Mouse (Mus musculus): Measurements from ENCODE around the gene Secisbp2l. TPM values are rescaled to one million over a fixed set of nuclear protein-coding genes. Genes with fewer than 3 reads are reported as not detected.

Gene Secisbp2l
- polyA plus RNA-seq, 1 experiment from 2014 or later: 18.5 TPM

DNA sequence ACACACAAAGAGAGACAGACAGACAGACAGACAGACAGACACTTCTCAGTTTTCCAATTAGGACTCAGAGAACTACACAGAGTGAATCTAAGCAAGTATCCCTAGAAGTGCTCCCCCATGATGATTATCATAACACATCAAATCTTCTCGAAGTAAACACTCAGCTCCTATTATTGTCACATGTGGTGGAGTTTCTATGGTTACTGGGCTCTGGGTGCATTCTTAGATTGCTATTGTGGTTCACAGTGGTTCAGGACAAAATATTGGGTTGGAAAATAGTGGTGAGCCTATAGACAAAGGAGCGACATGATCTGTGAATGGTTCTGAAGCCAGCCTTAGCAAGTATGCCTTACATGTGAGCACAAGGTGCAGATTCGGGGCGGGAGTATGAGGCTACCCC, 19.3 kb upstream of the Secisbp2l start:
- no peaks in the 10 kb centered on the region for H3K4me1 ChIP-seq (replicated peaks; ENCODE audit: control insufficient read depth, insufficient read depth, low read length)
- H3K36me3 ChIP-seq (ENCODE audit: control insufficient read depth, insufficient read depth, low read length): no peaks in the 10 kb centered on the region
- 84% methylated on average over 4 of the region's 4 CpGs for WGBS

DNA sequence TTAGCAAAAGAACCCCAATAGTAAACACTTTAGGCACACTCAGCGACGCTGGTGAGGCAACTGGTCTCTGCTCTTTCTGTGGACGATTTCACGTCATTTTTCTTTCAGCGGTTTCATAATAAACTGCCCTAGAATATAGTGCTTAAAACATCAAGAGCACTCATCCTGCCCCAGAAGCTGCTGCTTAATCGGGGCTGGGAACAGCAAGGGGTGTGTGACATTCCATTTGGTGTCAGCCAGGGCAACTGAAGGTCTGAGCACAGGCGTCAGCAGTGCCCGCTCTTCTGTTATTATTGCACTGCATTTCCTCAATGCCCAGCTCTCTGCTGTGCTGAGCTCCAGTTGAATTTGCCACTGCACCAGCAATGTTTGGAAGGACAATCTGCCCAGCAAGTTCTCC, 18.4 kb upstream of the Secisbp2l start:
- Histone ChIP-seq H3K9me3 (ENCODE audit: control insufficient read depth, low read length) (0 out of 2 replicates have a peak, but pooled peaks cover 1% of the 10 kb centered on the region), H3K4me3 (ENCODE audit: low read depth, low read length) (no peak overlapping the region), H3K9ac (ENCODE audit: low read length) (no peak overlapping the region), H3K4me1 (replicated peaks; ENCODE audit: control insufficient read depth, insufficient read depth, low read length) (no peaks in the 10 kb centered on the region), H3K4me2 (ENCODE audit: low read length) (no peak overlapping the region), H3K36me3 (ENCODE audit: control insufficient read depth, insufficient read depth, low read length) (no peaks in the 10 kb centered on the region), H3K27me3 (replicated peaks; ENCODE audit: control insufficient read depth, insufficient read depth, low read length) (no peaks in the 10 kb centered on the region), H3K27ac (ENCODE audit: low read depth) (no peak overlapping the region)
- 46% methylated on average over 8 of the region's 8 CpGs for WGBS
- ATAC-seq (replicated peaks; ENCODE audit: low FRiP score, low TSS enrichment, low read depth): no peak
- DNase-seq (ENCODE audit: low spot score): no peak

More for the DNA sequence above, 19.3 kb upstream of the Secisbp2l start:
- no peak overlapping the region for H3K4me3 ChIP-seq (ENCODE audit: low read depth, low read length)
- no peak for DNase-seq (ENCODE audit: low spot score)
- H3K27ac ChIP-seq (ENCODE audit: low read depth): no peak overlapping the region
- H3K9ac ChIP-seq (ENCODE audit: low read length): no peak overlapping the region
- no peak for ATAC-seq (replicated peaks; ENCODE audit: low FRiP score, low TSS enrichment, low read depth)
- H3K9me3 ChIP-seq (ENCODE audit: control insufficient read depth, low read length): 0 out of 2 replicates have a peak, but pooled peaks cover 8% of the 10 kb centered on the region
- H3K4me2 ChIP-seq (ENCODE audit: low read length): no peak overlapping the region
- H3K27me3 ChIP-seq (replicated peaks; ENCODE audit: control insufficient read depth, insufficient read depth, low read length): no peaks in the 10 kb centered on the region

DNA sequence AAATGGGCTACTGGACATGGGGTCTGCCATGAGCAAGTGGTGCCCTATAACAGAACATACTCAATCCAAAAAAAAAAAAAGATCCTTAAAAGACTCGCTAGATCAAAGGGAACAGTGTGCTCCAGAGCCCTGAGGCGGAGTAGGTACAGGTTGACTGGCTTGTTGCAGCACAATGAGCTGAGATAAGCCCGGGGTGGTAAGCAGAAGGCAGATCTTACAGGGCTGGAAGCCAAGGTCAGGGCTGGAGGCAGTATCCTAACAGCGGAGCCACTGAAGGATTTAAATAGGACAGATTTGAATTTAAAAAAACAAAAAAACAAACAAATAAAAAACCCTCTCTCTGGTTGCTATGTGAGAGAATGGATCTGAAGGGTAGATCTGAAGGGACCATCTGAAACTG, 17.8 kb upstream of the Secisbp2l start:
- Histone ChIP-seq H3K9ac (ENCODE audit: low read length) (no peak overlapping the region), H3K27ac (ENCODE audit: low read depth) (no peak overlapping the region), H3K9me3 (ENCODE audit: control insufficient read depth, low read length) (no peaks in the 10 kb centered on the region), H3K36me3 (ENCODE audit: control insufficient read depth, insufficient read depth, low read length) (no peaks in the 10 kb centered on the region), H3K27me3 (replicated peaks; ENCODE audit: control insufficient read depth, insufficient read depth, low read length) (no peaks in the 10 kb centered on the region), H3K4me1 (replicated peaks; ENCODE audit: control insufficient read depth, insufficient read depth, low read length) (no peaks in the 10 kb centered on the region), H3K4me3 (ENCODE audit: low read depth, low read length) (no peak overlapping the region), H3K4me2 (ENCODE audit: low read length) (no peak overlapping the region)
- 81% methylated on average over 4 of the region's 4 CpGs for WGBS
- DNase-seq (ENCODE audit: low spot score) (no peak), ATAC-seq (replicated peaks; ENCODE audit: low FRiP score, low TSS enrichment, low read depth) (no peak)

DNA sequence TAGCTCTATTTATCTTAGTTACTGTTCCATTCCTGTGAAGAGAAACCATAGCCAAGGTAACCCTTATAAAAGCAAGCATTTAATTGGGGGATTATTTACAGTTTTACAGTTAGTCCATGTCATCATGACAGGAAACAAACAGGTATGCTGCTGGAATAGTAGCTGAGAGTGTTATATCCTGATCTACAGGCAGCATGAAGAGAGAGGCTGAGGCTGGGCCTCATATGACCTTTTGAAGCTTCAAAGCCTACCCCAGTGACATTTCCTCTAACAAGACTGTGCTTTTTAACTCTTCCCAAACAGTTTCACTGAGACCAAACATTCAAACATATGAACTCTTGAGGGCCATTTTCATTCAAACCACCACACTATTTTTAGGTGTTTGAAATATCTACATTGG, 15.2 kb upstream of the Secisbp2l start:
- Histone ChIP-seq H3K27ac (ENCODE audit: low read depth) (no peak overlapping the region), H3K4me1 (replicated peaks; ENCODE audit: control insufficient read depth, insufficient read depth, low read length) (no peaks in the 10 kb centered on the region), H3K9ac (ENCODE audit: low read length) (no peak overlapping the region), H3K4me3 (ENCODE audit: low read depth, low read length) (no peak overlapping the region), H3K36me3 (ENCODE audit: control insufficient read depth, insufficient read depth, low read length) (no peaks in the 10 kb centered on the region), H3K27me3 (replicated peaks; ENCODE audit: control insufficient read depth, insufficient read depth, low read length) (no peaks in the 10 kb centered on the region), H3K4me2 (ENCODE audit: low read length) (no peak overlapping the region), H3K9me3 (ENCODE audit: control insufficient read depth, low read length) (no peaks in the 10 kb centered on the region)
- no peak for ATAC-seq (replicated peaks; ENCODE audit: low FRiP score, low TSS enrichment, low read depth)
- DNase-seq (ENCODE audit: low spot score): no peak

DNA sequence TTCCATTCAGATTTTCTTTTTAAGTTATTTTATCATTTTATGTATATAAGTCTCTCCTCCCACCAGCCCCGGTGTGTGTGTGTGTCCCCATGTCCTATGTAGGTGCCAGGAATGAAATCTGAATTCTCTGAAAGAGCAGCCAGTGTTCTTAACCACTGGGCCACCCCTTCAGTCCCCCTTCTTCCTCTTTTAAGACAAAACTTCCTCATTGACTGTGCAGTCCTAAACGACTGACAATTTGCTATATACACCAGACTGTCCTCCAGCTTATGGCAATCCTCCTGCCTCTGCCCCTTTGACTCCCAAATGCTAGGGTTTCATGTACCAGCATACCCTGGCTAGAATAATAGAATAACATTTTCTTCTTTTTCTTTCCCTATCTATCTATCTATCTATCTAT, 12.4 kb upstream of the Secisbp2l start:
- 66% methylated on average over 2 of the region's 2 CpGs for WGBS
- Histone ChIP-seq H3K36me3 (ENCODE audit: control insufficient read depth, insufficient read depth, low read length) (no peaks in the 10 kb centered on the region), H3K4me1 (replicated peaks; ENCODE audit: control insufficient read depth, insufficient read depth, low read length) (no peaks in the 10 kb centered on the region), H3K9ac (ENCODE audit: low read length) (no peak overlapping the region), H3K27ac (ENCODE audit: low read depth) (no peak overlapping the region), H3K27me3 (replicated peaks; ENCODE audit: control insufficient read depth, insufficient read depth, low read length) (no peaks in the 10 kb centered on the region), H3K4me3 (ENCODE audit: low read depth, low read length) (no peak overlapping the region), H3K9me3 (ENCODE audit: control insufficient read depth, low read length) (no peaks in the 10 kb centered on the region), H3K4me2 (ENCODE audit: low read length) (no peak overlapping the region)
- ATAC-seq (replicated peaks; ENCODE audit: low FRiP score, low TSS enrichment, low read depth) (no peak), DNase-seq (ENCODE audit: low spot score) (no peak)

DNA sequence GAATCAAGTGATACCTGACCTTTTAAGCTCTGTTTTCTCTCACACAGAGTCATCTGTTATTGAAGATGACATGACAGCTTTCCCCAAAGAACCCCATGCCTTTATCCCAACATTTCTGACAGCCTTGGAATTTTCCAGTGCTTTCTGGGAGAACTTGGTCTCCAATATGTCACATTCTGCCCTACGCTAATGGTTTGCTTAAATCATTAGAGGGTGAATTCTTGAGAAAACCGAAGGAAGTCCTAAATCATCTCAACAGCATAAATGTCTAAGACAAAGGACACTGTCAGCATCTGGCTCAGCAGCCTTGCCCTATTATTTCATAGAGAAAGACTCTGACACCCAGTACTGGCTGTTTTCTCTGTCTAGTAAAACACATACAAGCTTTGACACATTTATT, 11.5 kb upstream of the Secisbp2l start:
- H3K4me3 ChIP-seq (ENCODE audit: low read depth, low read length): no peak overlapping the region
- DNase-seq (ENCODE audit: low spot score) (no peak), ATAC-seq (replicated peaks; ENCODE audit: low FRiP score, low TSS enrichment, low read depth) (no peak)
- H3K9ac ChIP-seq (ENCODE audit: low read length): no peak overlapping the region
- no peaks in the 10 kb centered on the region for H3K4me1 ChIP-seq (replicated peaks; ENCODE audit: control insufficient read depth, insufficient read depth, low read length)
- 40% methylated on average over 2 of the region's 2 CpGs for WGBS
- no peaks in the 10 kb centered on the region for H3K9me3 ChIP-seq (ENCODE audit: control insufficient read depth, low read length)
- no peak overlapping the region for H3K27ac ChIP-seq (ENCODE audit: low read depth)
- H3K27me3 ChIP-seq (replicated peaks; ENCODE audit: control insufficient read depth, insufficient read depth, low read length): no peaks in the 10 kb centered on the region
- H3K36me3 ChIP-seq (ENCODE audit: control insufficient read depth, insufficient read depth, low read length): no peaks in the 10 kb centered on the region
- no peak overlapping the region for H3K4me2 ChIP-seq (ENCODE audit: low read length)

DNA sequence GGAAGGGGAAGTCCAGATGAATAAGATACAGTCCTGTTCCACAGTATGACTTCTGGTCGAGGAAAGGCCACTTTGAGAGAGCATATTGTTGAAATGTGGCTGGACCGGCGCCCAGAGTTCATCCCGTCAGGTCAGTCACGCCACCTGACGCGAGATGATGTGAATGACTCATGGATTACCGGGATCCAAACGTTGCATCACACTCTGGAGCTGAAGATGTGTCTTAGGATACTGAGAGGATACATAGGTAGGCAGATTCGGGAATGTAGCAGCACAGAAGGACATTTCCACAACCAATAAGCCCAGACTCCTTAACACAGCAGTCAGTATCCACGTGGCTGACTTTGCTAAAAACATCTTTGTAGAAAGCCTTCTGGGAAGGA, 10.2 kb upstream of the Secisbp2l start:
- no peak for ATAC-seq (replicated peaks; ENCODE audit: low FRiP score, low TSS enrichment, low read depth)
- Histone ChIP-seq H3K4me3 (ENCODE audit: low read depth, low read length) (no peak overlapping the region), H3K27ac (ENCODE audit: low read depth) (no peak overlapping the region), H3K27me3 (replicated peaks; ENCODE audit: control insufficient read depth, insufficient read depth, low read length) (no peaks in the 10 kb centered on the region), H3K4me2 (ENCODE audit: low read length) (no peak overlapping the region), H3K9ac (ENCODE audit: low read length) (no peak overlapping the region), H3K4me1 (replicated peaks; ENCODE audit: control insufficient read depth, insufficient read depth, low read length) (no peaks in the 10 kb centered on the region), H3K9me3 (ENCODE audit: control insufficient read depth, low read length) (no peaks in the 10 kb centered on the region), H3K36me3 (ENCODE audit: control insufficient read depth, insufficient read depth, low read length) (no peaks in the 10 kb centered on the region)
- DNase-seq (ENCODE audit: low spot score): no peak
- 82% methylated on average over 11 of the region's 11 CpGs for WGBS

DNA sequence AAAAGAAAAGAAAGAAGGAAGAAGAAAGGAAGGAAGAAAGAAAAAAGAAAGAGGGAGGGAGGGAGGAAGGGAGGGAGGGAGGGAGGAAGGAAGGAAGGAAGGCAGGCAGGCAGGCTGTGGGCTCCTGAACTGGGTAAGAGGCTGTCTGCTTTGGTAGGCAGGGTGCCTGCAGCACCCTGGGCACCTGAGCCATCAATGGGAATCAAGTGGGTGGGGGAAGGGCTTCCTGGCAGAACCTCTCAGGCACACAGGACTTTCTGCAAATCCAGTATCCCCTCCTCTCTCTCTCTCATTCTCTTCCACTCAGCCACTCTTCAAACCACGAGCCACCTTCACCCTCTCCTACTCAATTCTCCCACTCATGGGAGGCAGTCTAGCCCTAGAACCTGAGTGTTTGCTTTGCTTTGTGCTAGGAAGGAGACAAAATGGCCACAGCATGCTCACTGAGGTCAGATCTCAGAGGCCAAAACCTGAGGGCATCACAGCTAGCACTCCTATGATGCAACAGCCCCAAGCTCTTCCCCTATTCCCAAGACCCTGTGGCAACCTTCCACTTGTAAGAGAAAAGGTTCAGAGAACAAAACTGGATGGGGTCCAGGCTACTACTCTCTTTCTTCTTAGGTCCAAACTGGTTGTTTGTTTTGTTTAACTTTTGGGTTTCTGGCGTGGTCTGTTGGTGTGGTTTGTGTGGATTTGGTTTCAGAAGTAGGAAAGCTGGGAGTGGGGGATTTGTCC, 9.6 kb upstream of the Secisbp2l start:
- WGBS: 80% methylated on average over 2 of the region's 2 CpGs
- no peak overlapping the region for H3K27ac ChIP-seq (ENCODE audit: low read depth)
- no peaks in the 10 kb centered on the region for H3K27me3 ChIP-seq (replicated peaks; ENCODE audit: control insufficient read depth, insufficient read depth, low read length)
- H3K36me3 ChIP-seq (ENCODE audit: control insufficient read depth, insufficient read depth, low read length): no peaks in the 10 kb centered on the region
- H3K9me3 ChIP-seq (ENCODE audit: control insufficient read depth, low read length): no peaks in the 10 kb centered on the region
- H3K4me2 ChIP-seq (ENCODE audit: low read length): no peak overlapping the region
- ATAC-seq (replicated peaks; ENCODE audit: low FRiP score, low TSS enrichment, low read depth) (no peak), DNase-seq (ENCODE audit: low spot score) (no peak)
- no peak overlapping the region for H3K4me3 ChIP-seq (ENCODE audit: low read depth, low read length)
- H3K9ac ChIP-seq (ENCODE audit: low read length): no peak overlapping the region
- H3K4me1 ChIP-seq (replicated peaks; ENCODE audit: control insufficient read depth, insufficient read depth, low read length): no peaks in the 10 kb centered on the region

DNA sequence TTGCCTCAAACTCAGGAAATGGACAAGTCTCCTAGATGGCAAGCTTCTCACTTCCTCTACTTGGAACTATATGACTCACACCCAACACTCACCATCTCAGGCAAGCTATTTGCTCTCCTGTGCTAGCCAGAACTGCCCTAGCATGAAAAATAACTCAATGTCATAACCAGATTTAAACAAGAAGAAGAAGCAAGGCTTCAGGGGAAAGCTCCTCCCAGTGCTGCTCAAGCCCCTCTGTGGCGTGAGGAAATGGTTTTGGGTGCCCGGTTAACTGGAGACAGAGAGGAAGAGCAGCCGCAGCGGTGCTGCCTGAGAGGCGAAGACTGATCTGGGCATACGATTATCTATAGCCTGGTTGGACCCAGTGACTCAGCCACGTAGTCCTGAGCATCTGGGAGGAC, 8.8 kb upstream of the Secisbp2l start:
- H3K4me1 ChIP-seq (replicated peaks; ENCODE audit: control insufficient read depth, insufficient read depth, low read length): no peaks in the 10 kb centered on the region
- H3K9ac ChIP-seq (ENCODE audit: low read length): no peak overlapping the region
- no peak overlapping the region for H3K4me3 ChIP-seq (ENCODE audit: low read depth, low read length)
- 57% methylated on average over 7 of the region's 7 CpGs for WGBS
- no peaks in the 10 kb centered on the region for H3K36me3 ChIP-seq (ENCODE audit: control insufficient read depth, insufficient read depth, low read length)
- no peak for ATAC-seq (replicated peaks; ENCODE audit: low FRiP score, low TSS enrichment, low read depth)
- no peak overlapping the region for H3K4me2 ChIP-seq (ENCODE audit: low read length)
- no peak overlapping the region for H3K27ac ChIP-seq (ENCODE audit: low read depth)
- no peak for DNase-seq (ENCODE audit: low spot score)
- H3K9me3 ChIP-seq (ENCODE audit: control insufficient read depth, low read length): no peaks in the 10 kb centered on the region
- no peaks in the 10 kb centered on the region for H3K27me3 ChIP-seq (replicated peaks; ENCODE audit: control insufficient read depth, insufficient read depth, low read length)

Data from intestine, embryonic 14.5 days (tissue).